Mouse (Mus musculus): ENCODE data around the gene Sirt4.

DNA sequence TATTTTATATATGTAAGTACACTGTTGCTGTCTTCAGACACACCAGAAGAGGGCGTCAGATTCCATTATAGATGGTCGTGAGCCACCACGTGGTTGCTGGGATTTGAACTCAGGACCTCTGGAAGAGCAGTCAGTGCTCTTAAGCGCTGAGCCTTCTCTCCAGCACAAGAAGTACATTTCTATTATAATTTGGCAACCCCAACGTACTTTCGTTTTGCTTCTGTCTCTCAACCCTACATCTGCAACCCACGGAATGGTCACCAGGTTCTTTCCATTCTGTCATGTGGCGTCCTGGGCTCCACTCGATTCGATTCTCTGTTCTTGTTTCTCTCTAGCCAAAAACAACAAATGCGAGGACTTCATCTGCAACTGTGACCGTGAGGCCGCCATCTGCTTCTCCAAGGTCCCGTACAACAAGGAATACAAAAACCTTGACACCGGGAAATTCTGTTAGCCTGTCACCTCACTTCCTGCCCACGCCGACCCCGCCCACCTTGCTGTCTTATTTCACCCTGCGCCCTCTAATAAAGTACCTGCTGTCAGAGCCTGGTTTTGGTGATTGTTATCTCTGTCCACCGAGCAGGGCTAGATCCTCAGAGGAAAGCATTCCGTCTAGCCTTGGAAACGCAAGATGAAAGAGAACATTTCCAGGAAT lies 10.2 kb downstream of the Sirt4 start:
- TF ChIP-seq CTCF (IDR thresholded peaks at IDR 0.05; ENCODE audit: control insufficient read depth, insufficient read depth, insufficient replicate concordance, low read depth, low read length) = no peak
- no peak for TF ChIP-seq POLR2A (IDR thresholded peaks at IDR 0.05; ENCODE audit: control insufficient read depth, low read depth, low read length)

All from testis, adult 2 months (tissue).